Mouse (Mus musculus) erythroid progenitor cell, adult 5-6 weeks (primary cell): ENCODE results near the gene A730071L15Rik. TPM values are rescaled to one million over a fixed set of nuclear protein-coding genes. Genes with fewer than 3 reads are reported as not detected.

Experiments
- total RNA-seq, 2 experiments: library from RNA; stranded (forward) in 1 of 2; stranded (reverse) in 1 of 2; fragments of 150-400 nt in 1 of 2; fragments of 186-747, 209-891 nt in 1 of 2; gene quantifications; 2 replicates each; pipeline versions ENCODE4 v1.2.3 to v1.2.4; 2015 to 2017; ENCODE audit warnings: low replicate concordance in 2 of 2

Gene A730071L15Rik
- total RNA-seq, 2 experiments from 2014 or later: not detected

Other genes with a start within 250 kb of the A730071L15Rik start
- gene Gck, start 249.9 kb upstream of the A730071L15Rik start, total RNA-seq (2015; ENCODE audit: low replicate concordance): not detected in 2 replicates
- not detected in 2 replicates for gene Gck, start 249.9 kb upstream of the A730071L15Rik start, total RNA-seq (2017; ENCODE audit: low replicate concordance)
- gene Ykt6, start 244.3 kb upstream of the A730071L15Rik start, total RNA-seq (2015; ENCODE audit: low replicate concordance): 8.3 and 10.9 TPM in 2 replicates
- 10.6 and 18.4 TPM in 2 replicates for gene Ykt6, start 244.3 kb upstream of the A730071L15Rik start, total RNA-seq (2017; ENCODE audit: low replicate concordance)
- gene Camk2b, start 133.7 kb upstream of the A730071L15Rik start, total RNA-seq (2015; ENCODE audit: low replicate concordance): not detected in 2 replicates
- gene Camk2b, start 133.7 kb upstream of the A730071L15Rik start, total RNA-seq (2017; ENCODE audit: low replicate concordance): 0.77 TPM in 1 of 2 replicates, not detected in the other
- gene Nudcd3, start 386 bp downstream of the A730071L15Rik start, total RNA-seq (2015; ENCODE audit: low replicate concordance): 15.1 and 15.5 TPM in 2 replicates
- gene Nudcd3, start 386 bp downstream of the A730071L15Rik start, total RNA-seq (2017; ENCODE audit: low replicate concordance): 13.8 and 15.3 TPM in 2 replicates
- not detected in 2 replicates for gene Npc1l1, start 30.1 kb downstream of the A730071L15Rik start, total RNA-seq (2015; ENCODE audit: low replicate concordance)
- gene Npc1l1, start 30.1 kb downstream of the A730071L15Rik start, total RNA-seq (2017; ENCODE audit: low replicate concordance): not detected in 2 replicates
- 8.4 and 11.2 TPM in 2 replicates for gene Ddx56, start 67.7 kb downstream of the A730071L15Rik start, total RNA-seq (2015; ENCODE audit: low replicate concordance)
- gene Ddx56, start 67.7 kb downstream of the A730071L15Rik start, total RNA-seq (2017; ENCODE audit: low replicate concordance): 3.2 and 6.4 TPM in 2 replicates
- gene Tmed4, start 74.8 kb downstream of the A730071L15Rik start, total RNA-seq (2015; ENCODE audit: low replicate concordance): 13.4 and 13.7 TPM in 2 replicates
- 5.1 and 12.1 TPM in 2 replicates for gene Tmed4, start 74.8 kb downstream of the A730071L15Rik start, total RNA-seq (2017; ENCODE audit: low replicate concordance)
- 112 and 117 TPM in 2 replicates for gene Ogdh, start 91.6 kb downstream of the A730071L15Rik start, total RNA-seq (2015; ENCODE audit: low replicate concordance)
- gene Ogdh, start 91.6 kb downstream of the A730071L15Rik start, total RNA-seq (2017; ENCODE audit: low replicate concordance): 81.0 and 99.9 TPM in 2 replicates
- 16.6 and 17.6 TPM in 2 replicates for gene Zmiz2, start 189.0 kb downstream of the A730071L15Rik start, total RNA-seq (2015; ENCODE audit: low replicate concordance)
- gene Zmiz2, start 189.0 kb downstream of the A730071L15Rik start, total RNA-seq (2017; ENCODE audit: low replicate concordance): 5.1 and 7.8 TPM in 2 replicates
- gene Ppia, start 215.4 kb downstream of the A730071L15Rik start, total RNA-seq (2015; ENCODE audit: low replicate concordance): 1,149 and 1,152 TPM in 2 replicates
- gene Ppia, start 215.4 kb downstream of the A730071L15Rik start, total RNA-seq (2017; ENCODE audit: low replicate concordance): 288 and 328 TPM in 2 replicates
- 180 and 209 TPM in 2 replicates for gene H2afv, start 244.4 kb downstream of the A730071L15Rik start, total RNA-seq (2015; ENCODE audit: low replicate concordance)
- 100 and 160 TPM in 2 replicates for gene H2afv, start 244.4 kb downstream of the A730071L15Rik start, total RNA-seq (2017; ENCODE audit: low replicate concordance)